Mouse (Mus musculus): ENCODE results near the gene Olfr453.

- TF ChIP-seq CTCF (IDR thresholded peaks at IDR 0.05; ENCODE audit: low read depth) (no peak), EP300 (IDR thresholded peaks at IDR 0.05; ENCODE audit: low read depth) (no peak)
Observed at GRCm38 (mm10) chr6:42747846-42748245, 8.7 kb downstream of the Olfr453 start.
